ENCODE assay signal across 8 mouse cellular contexts in the genomic region with DNA sequence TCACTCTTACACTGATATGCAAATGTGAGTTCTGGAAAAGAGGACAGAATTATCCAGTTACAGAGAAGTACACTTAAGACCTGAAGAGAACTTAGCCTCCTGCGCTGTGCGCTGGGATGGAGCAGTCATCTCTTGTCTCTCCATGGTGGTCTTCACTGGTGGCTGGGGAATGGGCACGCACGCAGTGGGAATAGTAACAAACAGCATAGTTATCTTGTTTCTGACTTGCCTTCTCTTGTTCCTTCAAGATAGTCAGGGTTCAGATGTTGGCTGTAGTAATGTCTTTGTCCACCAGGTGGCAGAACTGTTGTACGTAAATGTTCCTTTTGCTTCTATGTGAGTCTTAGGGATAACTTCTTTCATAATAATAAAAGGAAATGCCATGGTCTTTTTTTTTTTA. TPM values are rescaled to one million over a fixed set of nuclear protein-coding genes. Genes with fewer than 3 reads are reported as not detected.
DNase-seq lines count a peak whose midpoint lies in the region; ATAC-seq and TF ChIP-seq lines count a peak whose summit lies in the region.

No protein-coding gene starts in this region.

- peak; percentile 77 for DNase-seq in kidney, adult 18-20 months
- DNase-seq in c-Kit-negative CD71-positive TER-119-positive erythroid progenitor cells, embryonic 14.5 days (ENCODE audit: low read depth, low spot score): peak; percentile 68
- peak; percentile 16 for DNase-seq in fat pad, adult 2 months (ENCODE audit: extremely low read depth, low read depth, low spot score)
- peak; percentile 77 to 79 for DNase-seq in left cerebral cortex, adult 2 months (ENCODE audit: extremely low spot score in 1 of 2, low spot score in 2 of 2)
- DNase-seq in midbrain, embryonic 11.5 days (ENCODE audit: low spot score, missing footprints): peak; percentile 98
- peak; percentile 53 to 58 for DNase-seq in spleen, postnatal 36 days (ENCODE audit: low spot score in 2 of 2)

- 34% methylated on average over 5 of the region's 5 CpGs for WGBS in kidney, embryonic 16.5 days
- 31% methylated on average over 5 of the region's 5 CpGs for WGBS in hindbrain, embryonic 13.5 days
- WGBS in midbrain, embryonic 11.5 days: 27% methylated on average over 5 of the region's 5 CpGs

- intact Hi-C loops in left cerebral cortex, adult 2 months (cut with DNase I): loop anchor here (2.0 to 5.0 kb wide), 2 partner anchors 75 to 164 kb away; no protein-coding TSS in a partner anchor

- no peak overlapping the region for H3K4me3 ChIP-seq in kidney, embryonic 16.5 days (ENCODE audit: low read length)
- H3K4me3 ChIP-seq in hindbrain, embryonic 13.5 days: no peak overlapping the region
- H3K4me3 ChIP-seq in left cerebral cortex, adult 2 months: no peak overlapping the region
- H3K4me3 ChIP-seq in midbrain, embryonic 11.5 days (ENCODE audit: low read depth, low read length): no peak overlapping the region

- H3K36me3 ChIP-seq in kidney, embryonic 16.5 days (ENCODE audit: insufficient read depth, low read length): peaks cover 4% of the 10 kb centered on the region
- peaks cover 9% of the 10 kb centered on the region for H3K36me3 ChIP-seq in hindbrain, embryonic 13.5 days
- H3K36me3 ChIP-seq in midbrain, embryonic 11.5 days (ENCODE audit: control insufficient read depth, insufficient read depth, low read length): no peaks in the 10 kb centered on the region

- no peak overlapping the region for H3K9ac ChIP-seq in kidney, embryonic 16.5 days (replicated peaks; ENCODE audit: low read length)
- no peak overlapping the region for H3K9ac ChIP-seq in hindbrain, embryonic 13.5 days
- no peak overlapping the region for H3K9ac ChIP-seq in midbrain, embryonic 11.5 days (ENCODE audit: low read length)

- ATAC-seq in kidney, embryonic 16.5 days (ENCODE audit: low FRiP score, low TSS enrichment): no peak; the same call in 1 of the 2 replicates
- ATAC-seq in hindbrain, embryonic 13.5 days (ENCODE audit: low FRiP score): no peak
- no peak; the same call in 1 of the 2 replicates for ATAC-seq in midbrain, embryonic 11.5 days (ENCODE audit: low FRiP score)

- H3K9me3 ChIP-seq in kidney, embryonic 16.5 days (ENCODE audit: low read length): no peaks in the 10 kb centered on the region
- H3K9me3 ChIP-seq in hindbrain, embryonic 13.5 days: no peaks in the 10 kb centered on the region
- no peaks in the 10 kb centered on the region for H3K9me3 ChIP-seq in midbrain, embryonic 11.5 days (ENCODE audit: control insufficient read depth, low read length)

- peak; percentile 83 for TF ChIP-seq CTCF in left cerebral cortex, adult 2 months (IDR thresholded peaks at IDR 0.05)

- H3K4me2 ChIP-seq in kidney, embryonic 16.5 days (replicated peaks; ENCODE audit: low read depth, low read length): no peak overlapping the region
- no peak overlapping the region for H3K4me2 ChIP-seq in hindbrain, embryonic 13.5 days
- H3K4me2 ChIP-seq in midbrain, embryonic 11.5 days: no peak overlapping the region

- H3K27me3 ChIP-seq in kidney, embryonic 16.5 days (ENCODE audit: insufficient read depth, low read length): no peaks in the 10 kb centered on the region
- H3K27me3 ChIP-seq in hindbrain, embryonic 13.5 days: no peaks in the 10 kb centered on the region
- H3K27me3 ChIP-seq in midbrain, embryonic 11.5 days (ENCODE audit: control insufficient read depth, insufficient read depth, low read length): no peaks in the 10 kb centered on the region

- H3K27ac ChIP-seq in kidney, embryonic 16.5 days (ENCODE audit: low read length): no peak overlapping the region
- H3K27ac ChIP-seq in hindbrain, embryonic 13.5 days: peak overlapping the region; percentile 69; the same call in 1 of the 2 replicates
- H3K27ac ChIP-seq in left cerebral cortex, adult 2 months: peak overlapping the region; percentile 85
- no peak overlapping the region for H3K27ac ChIP-seq in midbrain, embryonic 11.5 days (ENCODE audit: low read depth, low read length)

- H3K4me1 ChIP-seq in kidney, embryonic 16.5 days (ENCODE audit: insufficient read depth, low read length): peaks cover 12% of the 10 kb centered on the region
- H3K4me1 ChIP-seq in hindbrain, embryonic 13.5 days (replicated peaks): peaks cover 21% of the 10 kb centered on the region
- peaks cover 4% of the 10 kb centered on the region for H3K4me1 ChIP-seq in midbrain, embryonic 11.5 days (ENCODE audit: control insufficient read depth, insufficient read depth, low read length)

RNA-seq across cellular contexts. Expression of gene Rcor1, which starts 49.0 kb away (rescaled TPM):
- polyA plus RNA-seq in kidney, embryonic 16.5 days (2015; fragmentation: Nextera tagmentation; extraction: Ambion mirVana): 9.7 and 9.8 TPM in 2 replicates
- 5.2 and 5.6 TPM in 2 replicates for polyA plus RNA-seq in hindbrain, embryonic 13.5 days (2015; fragmentation: Nextera tagmentation; extraction: Ambion mirVana)
- total RNA-seq in left cerebral cortex, adult 2 months (2021): 10 to 100 TPM; 16.2 to 19.8 TPM
- 10.4 and 12.1 TPM in 2 replicates for polyA plus RNA-seq in midbrain, embryonic 11.5 days (2014; fragmentation: Nextera tagmentation; extraction: Ambion mirVana)

Comparison
In these comparisons a context has a peak if more than half of its experiments do, and no peak if none do; other contexts are left out.
1. DNase-seq: peak in every context shown above with its lines; median percentile 98 in midbrain, embryonic 11.5 days; 78 in left cerebral cortex, adult 2 months; 77 in kidney, adult 18-20 months; 68 in c-Kit-negative CD71-positive TER-119-positive erythroid progenitor cells, embryonic 14.5 days; 56 in spleen, postnatal 36 days; 16 in fat pad, adult 2 months.
2. H3K27ac ChIP-seq: peak in hindbrain, embryonic 13.5 days (single experiment) and left cerebral cortex, adult 2 months (single experiment); none in kidney, embryonic 16.5 days (single experiment) and midbrain, embryonic 11.5 days (single experiment).